Mouse (Mus musculus) liver, adult 2 months (tissue): ENCODE measurements around the gene 1110051M20Rik.

ENCODE experiments used
- CTCF ChIP-seq: fragments of 200-500 bp; IDR thresholded peaks from 2 replicates; pipeline ENCODE4 v1.5.1; 2011; ENCODE audit warnings: low read depth, low read length, control low read depth
- POLR2A ChIP-seq: fragments of 200-500 bp; IDR thresholded peaks from 2 replicates; pipeline ENCODE4 v1.6.1; 2011; ENCODE audit warnings: low read length, control low read depth; ENCODE audit not compliant: insufficient read depth; ENCODE audit errors: extremely low read depth

GRCm38 (mm10) chr2:91411473-91411872, 33.0 kb downstream of the 1110051M20Rik start:
- TF ChIP-seq CTCF (no peak), POLR2A (no peak)
